Mouse (Mus musculus) thymus, adult 2 months (tissue): ENCODE measurements around the gene Wt1.

ENCODE experiments used
- CTCF ChIP-seq: fragments of 200-500 bp; IDR thresholded peaks from 2 replicates; pipeline ENCODE4 v1.5.1; 2012; ENCODE audit warnings: mild to moderate bottlenecking, control low read depth, low read length, moderate library complexity, borderline replicate concordance; ENCODE audit not compliant: control insufficient read depth, poor library complexity, insufficient read depth; ENCODE audit errors: extremely low read depth
- POLR2A ChIP-seq: fragments of 200-500 bp; IDR thresholded peaks from 2 replicates; pipeline ENCODE4 v1.6.1; 2012; ENCODE audit warnings: mild to moderate bottlenecking, low read length, control low read depth, moderate library complexity; ENCODE audit not compliant: control insufficient read depth, poor library complexity, insufficient read depth; ENCODE audit errors: extremely low read depth

GRCm38 (mm10) chr2:105086081-105086480 is 40.2 kb upstream of the Wt1 start:
- no peak for TF ChIP-seq CTCF
- TF ChIP-seq POLR2A, result no peak
